Mouse (Mus musculus) liver, adult 2 months (tissue): ENCODE measurements at regions not wholly inside any gene's neighbourhood (a gene's known extent, or its start where the extent isn't known, plus 50 kb on each side); places are given as distances from the start of the nearest gene placed in this dataset.

Experiments used
- DNase-seq: peaks from one replicate; pipeline ENCODE4 v3.0.0-alpha.2; 2011; ENCODE audit warnings: low read depth, low spot score; ENCODE audit errors: extremely low read depth
- H3K27ac ChIP-seq: fragments of 200-500 bp; replicated peaks from 2 replicates; pipeline ENCODE4 v1.5.1; 2012; ENCODE audit warnings: low read depth, mild to moderate bottlenecking, control low read depth, inconsistent platforms, low read length; ENCODE audit not compliant: insufficient read depth
- H3K27me3 ChIP-seq: fragments of 200-500 bp; 2 replicates; pipeline ENCODE4 v1.6.1; 2012; ENCODE audit warnings: mild to moderate bottlenecking, moderate library complexity, low read length, inconsistent platforms; ENCODE audit not compliant: control insufficient read depth, insufficient read depth
- H3K36me3 ChIP-seq: fragments of 200-500 bp; 2 replicates; pipeline ENCODE4 v1.6.1; 2012; ENCODE audit warnings: low read length, inconsistent platforms; ENCODE audit not compliant: control insufficient read depth, insufficient read depth
- H3K4me1 ChIP-seq: fragments of 200-500 bp; 2 replicates; pipeline ENCODE4 v1.6.1; 2011; ENCODE audit warnings: low read length; ENCODE audit not compliant: control insufficient read depth, insufficient read depth
- H3K4me3 ChIP-seq: fragments of 200-500 bp; 2 replicates; pipeline ENCODE4 v1.5.1; 2011; ENCODE audit warnings: low read depth, mild to moderate bottlenecking, control low read depth, low read length, moderate library complexity; ENCODE audit not compliant: insufficient read depth
- H3K79me2 ChIP-seq: fragments of 200-500 bp; 2 replicates; pipeline ENCODE4 v1.6.1; 2012; ENCODE audit warnings: inconsistent platforms, mild to moderate bottlenecking, low read length, moderate library complexity; ENCODE audit not compliant: control insufficient read depth, insufficient read depth
- H3K9ac ChIP-seq: fragments of 200-500 bp; 2 replicates; pipeline ENCODE4 v1.6.1; 2012; ENCODE audit warnings: low read depth, mild to moderate bottlenecking, control low read depth, inconsistent platforms, low read length
- CTCF ChIP-seq: fragments of 200-500 bp; IDR thresholded peaks from 2 replicates; pipeline ENCODE4 v1.5.1; 2011; ENCODE audit warnings: low read depth, low read length, control low read depth
- POLR2A ChIP-seq: fragments of 200-500 bp; IDR thresholded peaks from 2 replicates; pipeline ENCODE4 v1.6.1; 2011; ENCODE audit warnings: low read length, control low read depth; ENCODE audit not compliant: insufficient read depth; ENCODE audit errors: extremely low read depth
- WGBS: fragments of 180-500 bp; shearing (Covaris S2); methylation state at CpG from one replicate; pipeline ENCODE4 v1.1.7; 2018; 5-methylcytosine and 5-hydroxymethylcytosine counted together

DNA sequence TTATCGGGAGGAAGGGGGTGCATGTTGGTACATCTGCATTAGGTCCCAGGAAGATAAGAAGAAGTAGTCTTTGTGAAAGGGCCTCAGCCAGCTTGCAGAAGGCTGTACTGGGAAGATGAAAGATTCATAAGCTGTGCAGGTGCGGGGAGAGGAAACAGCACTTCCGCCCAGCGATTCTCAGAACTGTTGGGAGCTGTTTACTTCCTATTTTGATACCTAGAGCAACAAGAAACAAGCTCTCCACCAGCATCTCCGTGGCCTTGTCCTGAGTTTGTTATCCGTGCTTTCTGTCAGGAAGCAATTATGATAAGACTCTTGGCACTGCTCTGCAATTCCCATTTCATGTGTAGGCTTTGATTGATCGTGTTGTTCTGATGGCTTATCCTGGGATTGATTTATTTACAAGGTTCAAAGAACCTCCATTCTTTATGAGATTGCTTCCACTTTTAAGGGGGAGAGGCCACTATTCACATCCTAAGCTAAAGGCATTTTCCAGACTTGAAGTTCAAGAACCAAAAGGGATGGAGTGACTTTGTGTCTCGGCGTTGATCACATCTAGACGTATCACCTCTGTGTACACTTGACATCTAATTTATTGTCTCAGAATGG lies 133.6 kb upstream of the Tars start:
- H3K79me2 ChIP-seq: no peaks in the 10 kb centered on the region
- no peaks in the 10 kb centered on the region for H3K27me3 ChIP-seq
- no peak overlapping the region for H3K9ac ChIP-seq
- no peaks in the 10 kb centered on the region for H3K4me1 ChIP-seq
- WGBS: 61% methylated on average over 10 of the region's 10 CpGs
- no peak for DNase-seq
- H3K27ac ChIP-seq: no peak overlapping the region
- H3K4me3 ChIP-seq: no peak overlapping the region
- no peak for TF ChIP-seq CTCF
- TF ChIP-seq POLR2A: no peak
- no peaks in the 10 kb centered on the region for H3K36me3 ChIP-seq

DNA sequence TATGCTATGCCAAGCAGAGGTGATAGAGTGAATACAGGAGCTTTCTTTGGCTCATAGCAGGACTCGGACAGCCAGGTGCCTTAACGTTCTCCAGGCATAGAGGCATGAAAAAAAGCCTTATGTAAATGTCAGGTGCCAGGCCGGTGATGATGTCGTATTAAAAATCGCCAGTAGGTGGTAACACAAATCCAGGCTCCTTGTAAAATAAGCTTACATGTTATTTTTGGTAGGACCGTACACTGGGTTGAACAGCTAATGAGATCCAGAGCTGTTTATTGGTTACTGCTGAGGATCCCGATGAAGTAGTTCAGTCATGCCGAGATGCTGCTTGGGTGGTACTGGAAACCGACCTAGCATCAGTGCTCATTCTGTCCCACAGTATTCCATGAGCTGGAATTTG lies 133.1 kb upstream of the Tars start:
- no peak for DNase-seq
- H3K79me2 ChIP-seq: no peaks in the 10 kb centered on the region
- no peak overlapping the region for H3K27ac ChIP-seq
- H3K4me3 ChIP-seq: no peak overlapping the region
- H3K4me1 ChIP-seq: no peaks in the 10 kb centered on the region
- no peaks in the 10 kb centered on the region for H3K36me3 ChIP-seq
- WGBS: 76% methylated on average over 9 of the region's 9 CpGs
- no peak overlapping the region for H3K9ac ChIP-seq
- TF ChIP-seq POLR2A (no peak), CTCF (no peak)
- H3K27me3 ChIP-seq: no peaks in the 10 kb centered on the region

DNA sequence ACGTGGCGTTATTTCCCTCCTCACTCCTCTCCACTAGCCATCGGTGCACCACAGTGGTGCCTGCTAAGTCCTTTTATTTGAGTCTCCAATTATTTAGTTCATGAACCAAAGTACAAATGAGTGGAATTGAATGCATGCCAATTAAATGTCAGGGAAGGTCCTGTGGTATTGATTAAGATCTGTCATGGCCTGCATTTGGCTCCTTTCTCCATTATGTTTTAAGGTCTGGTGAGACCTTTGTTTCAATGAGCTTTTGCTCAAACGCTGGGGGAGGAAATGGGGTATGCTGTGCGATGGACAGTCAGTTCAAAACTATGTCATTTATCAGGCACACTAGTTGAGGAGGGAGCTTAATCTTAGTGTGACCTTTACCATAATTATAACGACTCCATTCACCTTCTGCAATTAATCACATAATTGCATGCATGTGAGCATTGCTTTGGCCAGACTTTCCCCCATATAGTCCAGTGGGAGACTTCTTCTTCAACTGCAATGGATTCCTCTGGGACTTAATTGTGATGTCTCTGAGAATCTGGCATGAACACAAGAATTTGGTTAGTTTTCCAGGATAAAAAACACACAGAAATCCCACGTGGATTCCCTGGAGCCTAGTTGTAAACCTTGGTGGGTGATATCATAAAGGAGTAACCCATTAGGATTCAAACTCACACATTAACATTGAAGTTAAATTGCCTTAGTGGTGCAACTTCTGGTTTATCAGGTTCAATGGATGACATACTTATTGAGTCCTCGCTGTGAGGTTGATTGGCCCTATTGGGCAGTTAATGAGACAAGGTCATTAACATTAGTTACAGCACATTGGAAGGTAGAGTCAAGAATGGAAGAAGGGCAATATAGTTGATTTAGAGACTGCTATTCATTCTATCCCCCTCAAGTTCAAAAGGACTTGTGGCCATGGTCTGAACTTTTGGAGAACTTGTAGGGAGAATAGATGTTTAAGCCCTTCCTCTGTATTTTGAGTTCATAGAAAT lies 130.7 kb upstream of the Tars start:
- Histone ChIP-seq H3K9ac (no peak overlapping the region), H3K36me3 (no peaks in the 10 kb centered on the region), H3K4me1 (no peaks in the 10 kb centered on the region), H3K79me2 (no peaks in the 10 kb centered on the region), H3K4me3 (no peak overlapping the region), H3K27ac (no peak overlapping the region), H3K27me3 (no peaks in the 10 kb centered on the region)
- 73% methylated on average over 8 of the region's 8 CpGs for WGBS
- DNase-seq: no peak
- TF ChIP-seq POLR2A (no peak), CTCF (no peak)

DNA sequence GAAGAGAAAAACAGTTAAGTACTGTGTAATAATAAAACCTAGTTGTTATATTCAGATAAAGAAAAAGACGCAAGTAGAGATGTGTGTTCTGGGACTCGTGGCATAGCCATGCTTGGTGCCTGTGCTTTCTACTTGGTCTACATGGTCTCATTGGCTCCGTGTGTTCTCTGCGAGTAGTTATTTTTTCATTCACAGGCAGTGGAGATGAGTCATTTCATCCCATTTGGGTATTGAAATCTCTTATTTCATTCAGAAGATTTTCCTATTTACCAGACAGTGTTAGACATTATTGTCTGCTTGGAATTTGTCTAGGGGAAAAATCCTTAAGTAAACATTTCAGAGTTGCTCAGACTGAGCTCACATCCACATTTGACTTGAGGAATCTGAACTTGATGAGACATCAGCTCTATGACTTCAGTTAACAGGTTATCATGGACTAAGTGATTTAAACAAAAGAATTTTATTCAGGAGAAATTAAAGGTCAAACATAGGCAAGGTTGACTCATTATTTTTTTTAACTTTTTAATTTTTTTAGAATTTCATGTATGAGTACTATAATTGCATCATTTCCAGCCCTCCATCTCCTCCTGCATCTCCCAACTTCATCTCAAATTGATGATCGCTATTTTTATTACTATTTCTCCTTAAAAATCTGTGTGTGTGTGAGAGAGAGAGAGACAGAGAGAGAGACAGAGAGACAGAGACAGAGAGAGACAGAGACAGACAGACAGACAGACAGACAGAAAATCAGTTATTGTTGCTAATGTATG lies 125.1 kb upstream of the Tars start:
- WGBS: 83% methylated on average over 5 of the region's 5 CpGs
- TF ChIP-seq CTCF: no peak
- TF ChIP-seq POLR2A: no peak

DNA sequence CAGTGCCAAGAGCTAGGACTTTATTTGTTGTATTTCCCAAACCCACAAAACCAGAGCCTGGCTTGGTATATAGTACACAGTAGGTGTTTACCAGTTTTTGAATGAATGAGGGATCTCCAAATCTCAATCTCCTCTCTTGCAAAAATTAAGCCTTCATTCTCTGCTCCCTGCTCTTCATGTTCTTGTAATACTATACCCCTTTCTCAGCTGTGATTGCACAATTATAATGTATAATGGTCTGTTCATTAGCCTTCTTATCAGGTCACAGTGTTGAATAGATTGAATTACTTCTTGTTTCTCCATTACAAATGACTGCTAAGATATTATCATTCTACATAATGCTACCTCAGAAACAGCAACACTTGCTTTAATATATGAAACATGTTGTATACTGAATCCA lies 119.1 kb upstream of the Tars start:
- DNase-seq: no peak
- Histone ChIP-seq H3K36me3 (no peaks in the 10 kb centered on the region), H3K4me3 (no peak overlapping the region), H3K4me1 (no peaks in the 10 kb centered on the region), H3K27ac (no peak overlapping the region), H3K79me2 (no peaks in the 10 kb centered on the region), H3K27me3 (0 out of 2 replicates have a peak, but pooled peaks cover 2% of the 10 kb centered on the region), H3K9ac (no peak overlapping the region)
- TF ChIP-seq POLR2A (no peak), CTCF (no peak)

More for the DNA sequence above, 125.1 kb upstream of the Tars start:
- Histone ChIP-seq H3K4me3 (no peak overlapping the region), H3K4me1 (no peaks in the 10 kb centered on the region), H3K27ac (no peak overlapping the region), H3K27me3 (no peaks in the 10 kb centered on the region), H3K9ac (no peak overlapping the region), H3K36me3 (no peaks in the 10 kb centered on the region), H3K79me2 (no peaks in the 10 kb centered on the region)
- DNase-seq: no peak
